In the genomic region with DNA sequence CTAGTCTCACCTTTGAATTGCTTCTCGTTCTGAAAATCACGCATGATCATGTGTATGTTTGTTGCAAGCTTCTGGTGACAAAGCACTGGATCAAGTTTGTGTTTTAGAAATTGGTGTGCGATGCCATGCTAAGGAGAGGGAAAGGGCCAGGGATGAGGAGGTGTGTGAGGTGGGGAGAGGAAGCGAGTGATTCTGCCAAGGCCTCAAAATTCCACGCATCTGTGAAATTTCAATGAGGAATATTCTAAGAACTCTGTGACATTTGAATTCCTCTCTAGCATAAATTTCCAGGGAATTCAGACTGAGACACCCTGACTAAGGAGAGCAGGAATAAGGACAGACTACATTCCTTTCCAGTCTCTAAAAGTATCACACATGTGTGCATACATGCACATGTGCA, we compare ENCODE assay signal across 32 mouse cellular contexts. TPM values are rescaled to one million over a fixed set of nuclear protein-coding genes. Genes with fewer than 3 reads are reported as not detected.
DNase-seq lines count a peak whose midpoint lies in the region; ATAC-seq and TF ChIP-seq lines count a peak whose summit lies in the region.
"Had no signal": no experiment of that assay in that cellular context is flagged by ENCODE, and none has a peak within 500 bp of the region (broad histone marks: within the 10 kb centered on the region; RNA-seq: fewer than 3 reads in every experiment).

No protein-coding gene starts in this region.

- ATAC-seq in frontal cortex, adult (ENCODE audit: low TSS enrichment): peak; percentile 38; the same call in 1 of the 2 replicates
- ATAC-seq in neural tube, embryonic 15.5 days (ENCODE audit: low FRiP score): no peak
- ATAC-seq: activated CD4-positive, CD25-positive, alpha-beta regulatory T cell, adult 4 months; CD4-positive, CD25-positive, alpha-beta regulatory T cell, adult 4 months; forebrain, embryonic 14.5 days; Patski had no signal

- peak overlapping the region; percentile 13; the same call in 1 of the 2 replicates for H3K27ac ChIP-seq in left cerebral cortex, adult 2 months
- H3K27ac ChIP-seq in neural tube, embryonic 15.5 days (replicated peaks): no peak overlapping the region
- H3K27ac ChIP-seq: embryonic facial prominence, embryonic 13.5 days; embryonic facial prominence, embryonic 15.5 days; forebrain, embryonic 10.5 days; forebrain, embryonic 12.5 days had no signal

- TF ChIP-seq CTCF in left cerebral cortex, adult 2 months (IDR thresholded peaks at IDR 0.05): no peak

- H3K27me3 ChIP-seq in neural tube, embryonic 15.5 days (replicated peaks): no peaks in the 10 kb centered on the region
- H3K27me3 ChIP-seq: CH12.LX; forebrain, embryonic 12.5 days; Patski had no signal

- H3K4me1 ChIP-seq in neural tube, embryonic 15.5 days: peaks cover 22% of the 10 kb centered on the region

- 91% methylated on average over 5 of the region's 5 CpGs for WGBS in neural tube, embryonic 15.5 days

- intact Hi-C loops in left cerebral cortex, adult 2 months (cut with DNase I): loop anchor here (5.0 kb wide), 1 partner anchor 42 kb away; no protein-coding TSS in a partner anchor
- intact Hi-C loops in left cerebral cortex, postnatal 10 days (cut with DNase I): loop anchor here (5.0 kb wide), 1 partner anchor 93 kb away; no protein-coding TSS in a partner anchor

- no peak overlapping the region for H3K4me3 ChIP-seq in left cerebral cortex, adult 2 months
- H3K4me3 ChIP-seq in neural tube, embryonic 15.5 days (replicated peaks): no peak overlapping the region
- H3K4me3 ChIP-seq: embryonic facial prominence, embryonic 13.5 days; embryonic facial prominence, embryonic 15.5 days; erythroblast, embryonic 14.5 days; forebrain, embryonic 10.5 days; forebrain, embryonic 12.5 days had no signal

- H3K9ac ChIP-seq in neural tube, embryonic 15.5 days (replicated peaks): no peak overlapping the region
- H3K9ac ChIP-seq: embryonic facial prominence, embryonic 13.5 days; embryonic facial prominence, embryonic 15.5 days; forebrain, embryonic 12.5 days had no signal

- DNase-seq in frontal cortex, postnatal 10 days (ENCODE audit: low spot score in 2 of 2): no peak
- no peak for DNase-seq in left cerebral cortex, adult 2 months (ENCODE audit: extremely low spot score in 1 of 2, low spot score in 2 of 2)
- no peak for DNase-seq in left cerebral cortex, postnatal 10 days (ENCODE audit: extremely low spot score in 1 of 2, low spot score in 2 of 2)
- DNase-seq in neural tube, embryonic 10.5 days (ENCODE audit: extremely low spot score, low spot score): peak; percentile 9
- DNase-seq in brain, adult 2 months (ENCODE audit: low read depth, low spot score): peak; percentile 62
- no peak for DNase-seq in right cerebral cortex, postnatal 36 days (ENCODE audit: low spot score in 2 of 2)
- DNase-seq: adrenal gland, adult 8-10 months; adrenal gland, postnatal 14 days; adrenal gland, postnatal 36 days; B cell, adult 2 months; cerebellum, adult 11 months; cerebellum, adult 18-20 months; cerebellum, adult 8-10 months; cerebellum, adult 9-11 months; cerebellum, postnatal 14 days; cerebellum, postnatal 36 days; embryo, embryonic 11 days had no signal

- H3K4me2 ChIP-seq in neural tube, embryonic 15.5 days: no peak overlapping the region
- H3K4me2 ChIP-seq: embryonic facial prominence, embryonic 13.5 days; embryonic facial prominence, embryonic 15.5 days; forebrain, embryonic 12.5 days had no signal

- no peaks in the 10 kb centered on the region for H3K9me3 ChIP-seq in neural tube, embryonic 15.5 days (replicated peaks)
- H3K9me3 ChIP-seq: embryonic facial prominence, embryonic 13.5 days; embryonic facial prominence, embryonic 15.5 days; forebrain, embryonic 10.5 days; forebrain, embryonic 12.5 days; G1E had no signal

- no peaks in the 10 kb centered on the region for H3K36me3 ChIP-seq in neural tube, embryonic 15.5 days
- H3K36me3 ChIP-seq: embryonic facial prominence, embryonic 13.5 days; embryonic facial prominence, embryonic 15.5 days; forebrain, embryonic 10.5 days; forebrain, embryonic 12.5 days; G1E had no signal

RNA-seq across cellular contexts. Expression of a gene that starts 1.4 kb away (rescaled TPM):
- total RNA-seq in left cerebral cortex, adult 2 months (2021): 1 to 10 TPM; 2.0 to 3.8 TPM
- total RNA-seq in left cerebral cortex, postnatal 10 days (2021): 1 to 10 TPM in 1 of 2 experiments, under 1 TPM in 1; 0.97 to 1.8 TPM
- polyA plus RNA-seq in neural tube, embryonic 15.5 days (2015; fragmentation: Nextera tagmentation; extraction: Ambion mirVana): 0.38 and 0.73 TPM in 2 replicates
- total RNA-seq: adrenal gland, adult 18-20 months; adrenal gland, adult 8-10 months; adrenal gland, postnatal 14 days; adrenal gland, postnatal 36 days; CH12.LX; common myeloid progenitor, adult 5-6 weeks had no signal
- polyA plus RNA-seq: activated CD4-positive, CD25-positive, alpha-beta regulatory T cell, adult 4 months; CD4-positive, CD25-positive, alpha-beta regulatory T cell, adult 4 months; embryonic facial prominence, embryonic 13.5 days; erythroblast, embryonic 14.5 days; forebrain, embryonic 12.5 days; G1E had no signal

Comparison
In these comparisons a context has a peak if more than half of its experiments do, and no peak if none do; other contexts are left out.
1. DNase-seq: peak in neural tube, embryonic 10.5 days (single experiment) and brain, adult 2 months (single experiment); none in frontal cortex, postnatal 10 days (0 of 2), left cerebral cortex, adult 2 months (0 of 2), left cerebral cortex, postnatal 10 days (0 of 2) and right cerebral cortex, postnatal 36 days (0 of 2).